Mouse (Mus musculus) adrenal gland, postnatal 36 days (tissue): ENCODE measurements around the gene Agr2. TPM values are rescaled to one million over a fixed set of nuclear protein-coding genes. Genes with fewer than 3 reads are reported as not detected.
A peak's percentile ranks its signal among the peaks of the same experiment; 100 is the strongest.

Experiments used
- DNase-seq, 2 experiments: peaks; one replicate each; pipeline ENCODE4 v3.0.0; 2021; ENCODE audit warnings: mixed read lengths in 1 of 2
- long read RNA-seq, 2 experiments: library from polyadenylated mRNA; stranded (forward); transcript quantifications; one replicate each; pipeline ENCODE4 v2.0.0; 2021; ENCODE audit warnings: borderline sequencing depth in 2 of 2
- total RNA-seq, 2 experiments: library from RNA; stranded (reverse); gene quantifications; 2 replicates each; pipeline ENCODE4 v1.2.3; 2021

Agr2 gene
- not detected for total RNA-seq
- long read RNA-seq, experiment 1 = 0 reads
- long read RNA-seq, experiment 2 = 0 reads

DNA sequence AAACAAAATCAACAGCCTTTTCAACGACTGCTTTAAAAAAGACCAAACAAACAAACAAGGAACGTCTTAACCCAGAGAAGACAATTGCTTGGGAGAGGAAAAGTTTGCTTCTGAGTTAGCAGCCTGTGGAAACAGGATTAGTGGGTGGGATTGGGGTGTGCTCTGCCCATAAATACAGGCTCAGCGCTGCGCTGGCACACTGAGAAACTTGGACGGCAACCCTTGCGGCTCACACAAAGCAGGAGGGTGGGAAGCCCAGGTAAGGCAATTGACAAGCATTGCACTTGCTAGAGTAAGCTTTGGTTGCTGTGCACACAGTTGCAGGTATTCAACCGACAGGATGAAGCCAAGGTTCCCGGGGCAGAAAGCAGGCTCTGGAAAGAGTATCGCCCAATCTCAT, at the start of gene Agr2:
Gene Agr2, plus strand, starts transcription at position 197 of the 400 bp plus-strand sequence.
- DNase-seq = no peak

DNA sequence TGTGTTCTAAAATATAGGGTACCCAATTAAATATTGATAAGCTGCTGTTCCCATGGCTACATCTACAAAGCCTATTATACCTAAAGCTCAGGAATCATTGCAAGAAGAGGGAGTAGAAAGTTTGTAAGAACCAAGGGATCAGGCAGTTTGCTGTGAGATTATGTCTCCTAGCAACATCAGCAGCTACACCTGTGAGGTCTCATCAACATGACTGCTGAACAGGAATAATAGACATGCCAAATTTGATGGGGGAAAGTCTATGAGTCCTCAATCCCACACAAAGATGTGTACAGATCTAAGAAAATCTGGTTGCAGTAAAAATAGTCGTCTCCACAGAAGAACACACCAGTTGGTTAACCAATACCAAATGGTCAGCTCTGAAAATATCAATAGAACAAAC, 41.0 kb upstream of the Agr2 start:
- DNase-seq = no peak

DNA sequence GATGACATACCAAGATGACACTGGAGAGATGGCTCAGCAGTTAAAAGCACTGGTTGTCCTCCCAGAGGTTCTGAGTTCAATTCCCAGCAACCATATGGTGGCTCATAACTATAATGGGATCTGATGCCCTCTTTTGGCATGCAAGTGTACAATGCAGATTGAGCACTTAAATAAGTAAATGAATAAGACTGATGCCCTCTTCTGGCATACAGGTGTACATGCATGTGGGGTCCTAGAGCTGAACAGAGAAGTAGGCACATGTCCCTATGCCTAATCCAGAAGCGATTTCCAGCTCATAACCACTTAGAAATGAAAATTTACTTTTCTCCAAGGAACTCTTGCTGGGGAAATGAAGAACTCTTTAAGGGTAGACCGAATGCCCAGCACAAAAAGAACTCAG, 35.5 kb upstream of the Agr2 start:
- DNase-seq = no peak

DNA sequence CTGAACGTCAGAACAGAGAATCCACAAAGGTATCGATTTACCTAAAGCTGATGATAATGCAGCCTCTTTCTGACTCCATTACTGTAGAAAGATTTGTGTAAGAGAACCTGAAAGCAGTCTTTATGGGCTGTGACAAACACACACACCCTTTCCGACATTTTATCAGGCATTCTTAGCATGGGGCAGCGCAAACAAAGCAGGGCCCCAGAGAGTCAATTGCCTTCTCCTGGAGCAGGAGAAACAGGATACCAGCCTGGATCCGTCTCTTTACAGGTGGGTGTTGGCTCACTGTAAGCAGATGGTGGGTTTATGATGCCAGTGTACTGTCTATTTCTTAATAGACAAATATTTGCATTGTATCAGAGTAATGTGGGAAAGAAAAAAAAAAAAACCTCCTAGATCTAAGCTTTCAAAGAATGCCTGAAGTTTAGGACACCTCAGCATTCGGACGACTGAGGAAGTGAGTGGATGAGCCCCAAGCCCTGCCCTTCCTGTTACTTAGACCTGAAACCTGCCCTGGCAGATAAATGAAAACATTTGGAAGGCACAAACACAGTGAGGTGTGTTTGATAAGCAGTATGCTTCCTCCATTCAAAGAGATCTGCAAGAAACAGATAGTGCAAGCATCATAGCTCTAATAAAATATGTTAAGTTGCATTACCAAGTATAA, 26.5 kb upstream of the Agr2 start:
- DNase-seq = no peak

DNA sequence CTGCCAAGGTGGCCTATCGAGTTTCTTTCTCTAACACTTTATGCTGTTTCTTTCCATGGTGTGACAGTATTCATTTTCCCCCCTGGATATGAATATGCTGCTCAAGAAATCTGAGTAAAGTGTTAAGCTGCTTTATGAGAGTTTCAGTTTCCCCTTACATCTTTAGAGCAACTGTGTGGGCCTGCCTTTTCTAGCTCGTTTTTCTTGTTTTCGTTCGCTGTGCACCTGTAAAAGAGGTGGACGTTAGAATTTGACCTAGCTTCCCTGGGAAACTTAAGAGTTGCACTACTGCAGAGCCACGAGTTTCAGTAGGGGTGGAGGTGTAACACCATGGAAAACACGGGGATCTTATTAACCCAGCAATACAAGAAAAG, 26.0 kb upstream of the Agr2 start:
- DNase-seq = no peak

DNA sequence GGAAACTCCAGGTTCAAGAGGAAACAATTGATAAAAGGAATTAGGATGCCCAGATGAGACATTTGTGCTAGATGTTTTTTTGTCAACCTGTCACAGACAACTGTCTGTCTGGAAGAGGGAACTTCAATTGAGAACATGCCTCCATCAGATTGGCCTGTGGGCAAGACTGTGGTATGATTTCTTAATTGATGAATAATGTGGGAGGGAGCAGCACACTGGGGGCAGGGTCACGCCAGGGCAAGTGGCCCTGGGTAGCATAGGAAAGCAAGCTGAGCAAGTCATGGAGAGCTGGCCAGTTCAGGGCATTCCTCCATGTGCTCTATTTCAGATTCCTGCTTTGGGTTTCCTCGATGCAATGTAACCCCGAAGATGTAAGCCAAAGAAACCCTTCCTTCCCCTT, 16.8 kb upstream of the Agr2 start:
- no peak for DNase-seq

DNA sequence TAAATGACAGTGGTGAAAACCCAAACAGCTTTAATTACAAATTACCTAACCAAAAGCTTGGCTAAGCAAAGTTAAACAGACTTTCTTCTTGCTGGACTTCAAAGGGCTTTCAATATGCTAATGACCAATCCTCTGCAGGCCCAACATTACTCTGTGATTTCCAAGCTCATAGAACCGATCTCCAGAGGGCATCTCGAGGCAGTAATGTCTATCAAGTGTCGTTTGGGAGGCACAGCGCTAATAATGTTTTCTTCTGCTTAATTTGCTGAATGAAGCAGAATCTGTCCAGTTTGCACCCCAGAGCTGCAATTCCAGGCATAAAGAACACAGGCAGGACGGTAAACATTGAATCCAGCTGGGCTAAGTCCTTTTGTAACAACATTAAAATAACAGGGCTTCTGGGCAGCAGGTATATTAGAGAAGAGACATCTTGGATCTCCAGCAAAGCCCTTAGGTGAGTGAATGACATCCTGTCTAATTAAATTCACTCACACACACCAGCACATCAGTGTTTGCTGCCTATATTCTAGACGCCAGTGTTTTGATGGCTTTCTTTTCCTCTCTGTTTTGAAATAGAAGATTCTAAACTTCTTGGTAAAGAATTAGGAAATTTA, 15.0 kb upstream of the Agr2 start:
- no peak for DNase-seq

DNA sequence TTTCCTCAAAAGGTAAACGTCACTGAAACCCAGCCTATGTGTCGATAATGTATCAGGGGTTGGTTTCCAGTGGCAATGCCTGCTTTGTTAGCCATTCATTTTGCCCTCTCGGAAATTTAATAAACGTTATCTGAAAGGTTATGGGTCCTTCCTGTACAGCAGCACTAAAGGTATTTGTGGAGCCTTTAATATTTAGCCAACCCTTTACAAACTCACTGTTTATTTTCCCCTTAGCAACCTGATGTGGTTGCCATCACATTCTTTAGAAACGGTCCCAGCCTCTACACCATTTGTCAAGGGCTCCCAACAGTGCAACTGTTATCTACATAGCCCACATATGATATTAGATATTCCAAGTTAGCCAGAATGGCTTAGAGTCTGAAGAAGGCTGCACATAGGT, 13.1 kb upstream of the Agr2 start:
- DNase-seq = no peak

DNA sequence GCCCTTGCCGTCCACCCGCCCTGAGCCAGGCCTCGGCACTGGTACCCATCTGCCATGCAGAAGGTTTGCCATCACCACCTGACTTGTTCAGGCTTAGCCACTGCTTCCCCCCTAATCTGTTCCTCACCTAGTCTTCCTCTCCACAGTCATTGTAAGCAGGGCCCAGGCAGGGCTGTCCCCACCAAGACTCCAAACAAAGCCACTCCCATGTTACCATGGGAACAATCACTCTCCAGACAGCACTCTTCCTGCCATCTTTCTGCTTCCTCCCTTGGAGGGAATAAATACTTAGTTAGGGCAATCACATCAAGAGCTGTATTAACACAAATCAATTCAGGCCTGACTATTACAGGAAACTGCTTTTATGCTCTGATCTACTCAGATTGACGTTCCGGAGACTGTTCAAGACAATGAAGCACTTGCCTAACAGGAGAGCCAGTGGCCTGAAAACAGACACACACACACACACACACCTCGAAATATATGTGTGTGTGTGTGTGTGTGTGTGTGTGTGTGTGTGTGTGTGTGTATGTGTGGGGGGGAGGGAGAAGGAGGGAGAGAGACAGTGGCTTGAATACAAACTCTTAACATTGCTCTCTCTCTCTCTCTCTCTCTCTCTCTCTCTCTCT, 10.9 kb upstream of the Agr2 start:
- DNase-seq = no peak

DNA sequence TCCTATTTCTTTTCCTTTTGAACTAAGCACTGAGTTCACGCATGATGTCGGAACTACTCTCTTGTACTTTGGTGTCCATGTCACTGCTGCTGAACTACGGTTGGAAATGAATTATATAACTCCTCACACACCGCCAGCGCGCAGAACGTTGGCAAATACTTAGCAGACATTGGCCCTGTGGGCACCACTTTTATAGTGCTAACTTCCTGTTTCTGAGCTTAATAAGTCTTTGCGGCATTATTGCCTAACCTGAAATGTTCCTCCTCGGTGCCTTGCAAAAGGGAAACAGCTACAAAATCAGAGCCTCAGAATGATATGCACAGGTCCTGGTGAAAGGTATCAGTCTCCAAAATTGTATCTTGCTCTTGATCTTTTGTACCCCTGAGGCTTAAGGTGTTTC, 9.2 kb upstream of the Agr2 start:
- DNase-seq = no peak

DNA sequence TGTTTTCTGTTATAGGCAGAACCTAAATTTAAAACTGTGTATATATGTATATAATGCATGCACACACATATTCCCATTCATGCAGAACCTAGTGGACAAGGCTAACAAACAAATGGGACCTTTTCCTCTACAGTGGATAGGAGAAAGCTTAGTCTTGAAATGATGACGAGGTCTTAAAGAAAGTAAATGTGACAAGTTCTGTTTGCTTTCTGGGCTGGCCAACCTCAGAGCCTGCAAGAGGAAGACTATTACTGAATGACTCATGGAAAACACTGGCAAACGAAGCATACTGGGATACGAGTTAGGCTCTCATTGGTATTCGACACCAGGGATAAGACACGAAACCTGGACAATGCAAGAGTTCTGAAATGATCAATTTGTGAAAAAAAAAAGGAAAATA, 8.0 kb upstream of the Agr2 start:
- no peak for DNase-seq

DNA sequence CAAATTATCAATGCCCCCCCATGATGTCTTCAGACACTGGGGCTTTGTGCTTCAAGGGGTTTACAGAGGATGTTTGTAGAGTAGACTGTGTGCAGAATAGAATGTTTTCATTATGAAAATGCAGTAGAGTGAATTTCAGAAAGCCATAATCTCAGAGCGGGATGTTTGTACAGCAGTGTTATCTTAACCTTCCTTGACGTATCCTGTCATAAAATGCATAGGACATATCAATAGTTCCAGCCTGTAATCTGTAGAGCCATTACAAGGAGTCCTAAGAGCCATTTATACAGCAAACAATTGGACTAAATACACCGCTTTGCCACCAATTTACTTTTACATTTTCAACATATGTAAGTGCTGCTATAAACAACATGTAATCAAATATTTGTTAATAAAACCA, 876 bp downstream of the Agr2 start:
- DNase-seq = no peak

DNA sequence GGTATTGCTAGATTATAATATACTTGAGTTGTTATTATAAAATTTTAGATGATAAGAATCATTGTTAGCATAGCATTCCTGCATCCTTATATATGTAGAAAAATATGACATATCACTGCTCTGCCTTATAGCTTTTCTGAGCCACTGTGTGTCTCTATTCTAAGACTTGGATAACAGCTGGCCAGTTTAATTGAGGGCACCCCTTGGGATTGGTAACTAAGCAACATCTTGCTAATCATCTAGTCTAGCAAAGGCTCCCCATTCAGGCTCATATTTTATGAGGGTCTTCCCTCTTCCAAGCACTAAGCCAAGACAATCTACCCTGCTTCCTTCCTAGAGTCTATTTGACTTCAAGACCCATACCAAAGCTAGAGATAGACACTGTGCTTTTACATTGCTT, 1.4 kb downstream of the Agr2 start:
- no peak for DNase-seq

DNA sequence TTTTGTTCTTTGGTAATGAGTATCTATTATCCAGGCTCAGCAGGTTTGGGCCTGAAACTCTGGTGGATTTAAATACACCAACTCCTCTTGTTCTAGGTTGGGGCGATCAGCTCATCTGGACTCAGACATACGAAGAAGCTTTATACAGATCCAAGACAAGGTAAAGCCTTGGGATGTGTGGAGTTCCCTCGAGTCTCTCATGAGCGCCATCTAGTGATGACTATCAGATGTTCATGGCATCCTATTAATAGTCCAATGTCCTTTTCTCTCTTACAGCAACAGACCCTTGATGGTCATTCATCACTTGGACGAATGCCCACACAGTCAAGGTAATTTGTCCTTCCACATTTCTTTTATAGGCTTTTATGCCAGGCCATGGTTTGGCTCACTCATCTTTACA, 3.1 kb downstream of the Agr2 start:
- peak in 1 of 2 experiments; percentile 25 for DNase-seq

DNA sequence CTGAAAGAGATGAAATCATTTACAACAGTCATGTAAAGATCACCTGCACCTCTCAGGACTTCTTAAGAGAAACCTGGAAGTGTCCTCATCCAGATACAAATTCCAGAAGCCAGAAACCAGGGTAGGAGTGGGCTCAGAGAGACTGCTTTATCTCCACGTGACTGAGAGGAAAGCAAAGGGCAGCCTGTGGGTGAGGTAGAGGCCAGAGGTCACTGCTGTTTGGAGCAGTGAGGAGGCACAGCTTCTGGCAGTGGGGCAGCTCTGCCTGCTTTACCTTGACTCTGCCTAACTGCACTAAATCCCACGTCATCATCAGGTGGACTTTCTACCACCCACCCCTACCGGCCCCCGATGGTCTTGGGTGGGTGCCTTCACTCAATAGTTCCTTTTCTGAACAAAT, 12.0 kb downstream of the Agr2 start:
- no peak for DNase-seq

DNA sequence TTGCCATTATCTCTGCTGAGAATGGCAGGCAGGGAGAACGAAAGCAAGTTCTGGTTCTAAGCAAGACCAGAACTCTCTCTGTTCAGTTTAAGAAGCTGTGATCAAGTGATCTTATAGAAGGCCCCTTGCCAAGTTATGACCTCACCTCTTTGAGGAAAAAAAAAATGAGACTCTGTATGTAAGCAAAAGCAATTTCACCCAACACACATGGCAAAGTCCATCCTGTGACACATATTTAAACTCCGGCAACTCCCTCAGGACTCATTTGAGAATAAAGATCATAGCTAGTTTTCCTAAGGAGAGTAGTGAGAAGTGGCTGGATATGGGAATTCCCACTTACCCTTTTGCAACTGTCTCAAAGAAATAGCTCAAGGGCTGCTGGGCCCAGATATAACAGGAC, 14.9 kb downstream of the Agr2 start:
- DNase-seq = no peak

DNA sequence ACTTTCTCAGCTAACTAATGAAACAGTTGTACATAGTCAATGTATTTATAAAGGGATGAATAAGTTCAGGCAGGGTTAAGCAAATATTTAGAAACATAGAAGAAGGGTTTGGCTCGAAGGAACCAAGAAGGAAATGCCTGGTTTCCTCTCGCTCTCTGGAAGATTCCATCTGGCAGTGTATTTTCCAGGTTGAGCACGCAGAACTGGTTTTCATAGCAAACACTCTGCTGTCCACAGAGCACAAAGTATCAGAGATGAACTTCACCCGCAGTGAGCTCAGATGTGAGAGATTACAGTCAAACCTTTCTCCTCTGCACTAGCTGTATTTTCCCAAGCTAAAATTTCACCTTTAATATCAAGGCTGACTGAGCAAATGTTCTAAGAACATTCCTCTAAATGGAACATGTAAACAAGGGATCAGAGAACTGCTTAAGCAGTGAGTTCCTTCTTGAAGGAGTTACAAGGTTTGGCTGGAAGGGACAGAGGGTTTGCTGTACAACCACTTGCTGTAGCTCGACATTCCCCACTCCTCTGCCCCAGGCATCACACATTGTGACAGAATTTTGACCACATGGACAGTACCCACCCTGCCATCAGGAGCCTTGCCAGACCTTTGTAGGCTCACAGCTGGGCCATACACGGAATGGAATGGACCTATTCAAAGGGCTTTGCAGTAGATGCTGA, 15.8 kb downstream of the Agr2 start:
- DNase-seq = no peak

DNA sequence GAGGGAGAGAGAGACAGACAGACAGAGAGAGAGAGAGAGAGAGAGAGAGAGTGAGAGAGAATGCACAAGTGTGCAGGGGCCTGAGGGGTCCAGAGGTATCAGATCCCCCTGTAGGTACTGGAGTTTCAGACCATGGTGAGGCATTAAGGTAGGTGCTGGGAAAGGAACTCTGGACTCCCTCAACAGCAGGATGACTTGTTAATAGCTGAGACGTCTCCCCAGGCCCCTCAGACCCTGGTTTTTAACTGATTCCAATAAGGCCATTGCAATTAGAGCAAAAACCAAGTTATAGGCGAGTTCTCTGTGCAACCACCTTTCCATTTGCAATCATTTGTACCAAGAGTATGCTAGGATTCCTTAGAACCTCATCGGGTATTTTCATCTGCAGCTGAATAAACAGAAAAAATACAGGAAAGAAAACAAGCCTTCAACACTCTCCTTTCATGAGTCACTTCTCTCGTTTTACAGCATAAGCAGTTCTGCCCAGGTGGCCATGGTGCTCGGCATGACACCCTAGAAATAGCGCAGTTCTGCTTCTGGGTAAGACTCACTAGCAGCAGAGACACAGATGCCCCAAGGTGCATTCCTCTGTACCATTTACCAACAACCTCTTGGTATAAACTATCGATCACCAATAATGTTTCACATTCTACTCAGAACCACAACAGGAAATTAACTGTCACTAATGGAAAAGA, 20.7 kb downstream of the Agr2 start:
- DNase-seq = no peak

DNA sequence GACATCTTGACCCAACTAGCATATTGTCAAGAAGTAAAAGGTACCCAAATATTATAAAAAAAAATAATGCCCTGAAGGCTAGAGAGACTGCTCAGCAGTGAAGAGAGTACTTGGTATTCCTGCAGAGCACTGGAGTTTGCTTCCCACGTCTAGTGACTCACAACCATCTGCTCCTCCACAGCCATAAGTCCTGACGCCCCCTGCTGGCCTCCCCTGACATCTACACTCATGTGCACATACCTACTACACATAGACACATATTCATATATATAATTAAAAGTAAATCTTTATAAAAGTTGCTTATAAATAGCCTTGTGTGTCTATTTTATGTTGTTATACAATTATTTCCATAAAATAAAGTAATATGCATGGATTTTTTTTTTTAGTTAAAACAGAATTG, 25.1 kb downstream of the Agr2 start:
- no peak for DNase-seq

DNA sequence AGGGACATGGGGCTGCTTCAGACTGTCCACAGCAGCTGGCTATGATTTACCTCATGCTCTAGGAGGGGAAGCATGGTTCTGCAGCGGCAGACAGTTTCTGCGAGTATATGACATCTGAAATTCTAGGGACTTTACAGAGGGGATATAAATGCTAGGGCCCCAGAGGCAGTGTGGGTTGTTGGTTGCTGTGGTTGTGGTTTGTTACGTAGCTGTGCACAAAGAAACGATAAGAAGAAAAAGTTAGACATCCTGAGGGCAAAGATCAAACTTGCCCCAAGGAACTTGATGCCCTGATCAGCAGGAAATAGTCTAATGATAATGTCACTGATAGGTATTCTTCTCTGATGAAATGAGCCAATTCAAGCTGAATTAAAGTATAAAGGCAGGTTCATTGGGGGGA, 26.9 kb downstream of the Agr2 start:
- no peak for DNase-seq

DNA sequence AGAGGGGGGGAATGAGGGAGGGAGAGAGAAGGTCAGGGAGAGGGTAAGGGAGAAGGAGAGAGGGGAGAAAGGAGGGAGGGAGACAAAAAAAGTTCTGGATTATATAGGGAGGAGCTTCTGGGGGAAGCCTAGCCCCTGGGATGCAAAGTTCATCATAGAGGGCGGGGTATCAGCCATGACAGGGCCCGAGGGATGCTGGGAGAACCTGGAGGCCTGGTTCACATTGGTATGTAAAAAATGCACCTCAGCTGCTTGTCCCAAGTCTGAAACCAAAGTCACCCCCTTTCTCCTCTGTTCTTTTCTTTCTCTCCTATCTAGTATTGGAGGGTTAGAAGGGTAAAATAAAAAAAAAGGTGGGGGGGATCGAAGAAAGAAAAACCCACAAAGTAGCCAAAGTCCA, 27.4 kb downstream of the Agr2 start:
- no peak for DNase-seq

DNA sequence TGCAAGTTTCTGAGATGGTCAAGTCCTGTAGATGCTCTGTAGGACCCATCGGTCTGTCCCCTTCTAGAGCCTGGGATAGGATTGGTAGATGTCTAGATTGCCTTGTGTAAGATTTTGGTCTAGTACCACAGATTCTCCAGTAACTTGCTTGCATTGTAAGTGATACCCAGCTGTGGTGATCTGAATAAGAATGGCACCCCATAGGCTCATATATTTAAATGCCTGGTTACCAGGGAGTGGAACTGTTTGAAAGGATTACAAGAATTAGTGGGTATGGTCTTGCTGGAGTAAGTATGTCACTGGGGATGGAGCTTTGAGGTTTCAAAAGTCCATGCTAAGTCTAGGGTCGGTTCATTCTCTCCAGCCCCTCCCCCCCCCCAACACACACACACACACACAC, 28.0 kb downstream of the Agr2 start:
- DNase-seq = no peak

DNA sequence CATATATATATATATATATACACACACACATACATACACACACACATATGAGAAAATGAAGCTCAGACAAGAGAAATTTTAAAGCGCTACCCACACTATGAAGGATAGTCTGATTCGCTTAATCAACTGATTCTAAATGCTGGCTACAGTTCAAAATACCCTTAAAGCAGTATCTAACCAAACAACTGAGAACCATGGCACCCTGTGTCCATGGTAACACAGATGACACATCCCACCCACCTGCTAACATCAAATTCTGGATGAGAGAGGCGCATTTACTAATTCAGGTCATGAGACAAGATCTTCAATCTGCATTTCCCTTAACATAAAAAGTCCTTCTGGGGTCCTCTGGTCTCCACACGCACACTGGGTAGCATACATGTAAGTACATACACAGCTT, 33.4 kb downstream of the Agr2 start:
- no peak for DNase-seq
